Mouse (Mus musculus) megakaryocyte, embryonic 14.5 days (primary cell): ENCODE measurements at regions not wholly inside any gene's neighbourhood (a gene's known extent, or its start where the extent isn't known, plus 50 kb on each side); places are given as distances from the start of the nearest gene placed in this dataset.

ENCODE experiments used
- FLI1 ChIP-seq: IDR thresholded peaks from 2 replicates; pipeline ENCODE4 v1.6.1; 2012; ENCODE audit warnings: low read length, inconsistent platforms, mixed read lengths
- GATA1 ChIP-seq: IDR thresholded peaks from 3 replicates; pipeline ENCODE4 v1.6.1; 2012; ENCODE audit warnings: mixed read lengths, low read length, inconsistent platforms, borderline replicate concordance

- TF ChIP-seq GATA1 (no peak), FLI1 (no peak)
Measured at GRCm38 (mm10) chr1:107677404-107677803, 87.6 kb downstream of the Serpinb8 start.
